Mouse (Mus musculus): ENCODE measurements around the gene Cfap97d2.

GRCm38 (mm10) chr8:13698281-13698680 is 7.4 kb upstream of the Cfap97d2 start:
- no peak for TF ChIP-seq E2F4 (IDR thresholded peaks at IDR 0.05; ENCODE audit: insufficient read depth)
- no peak for TF ChIP-seq TCF3 (IDR thresholded peaks at IDR 0.05; ENCODE audit: insufficient read length, low read depth)
